Mouse (Mus musculus): Measurements from ENCODE around the gene Fn3krp. TPM values are rescaled to one million over a fixed set of nuclear protein-coding genes. Genes with fewer than 3 reads are reported as not detected.
A peak's percentile ranks its signal among the peaks of the same experiment; 100 is the strongest.

The Fn3krp gene
- polyA plus RNA-seq, 1 experiment from 2014 or later = 8.2 TPM

GRCm38 (mm10) chr11:121434156-121435155 lies 13.3 kb downstream of the Fn3krp start, which contains the start of gene Fn3k:
Gene Fn3k (plus strand): TSS chr11:121434913.
- ATAC-seq (ENCODE audit: insufficient read depth, low FRiP score, low TSS enrichment) = peak; percentile 80
- WGBS = 10% methylated on average over 30 of the region's 30 CpGs
- H3K27ac ChIP-seq (ENCODE audit: low read depth, low read length) = no peak within 1 kb of the TSS
- H3K4me3 ChIP-seq (ENCODE audit: low read depth, low read length) = peak within 1 kb of the TSS; percentile 31
- H3K9me3 ChIP-seq (ENCODE audit: control insufficient read depth, low read length) = no peaks in the 10 kb centered on the region
- H3K4me2 ChIP-seq (ENCODE audit: low read depth) = peak within 1 kb of the TSS; percentile 56
- H3K4me1 ChIP-seq (ENCODE audit: control insufficient read depth, insufficient read depth, low read length) = 0 out of 2 replicates have a peak, but pooled peaks cover 4% of the 10 kb centered on the region
- H3K36me3 ChIP-seq (ENCODE audit: control insufficient read depth, insufficient read depth, low read length) = no peaks in the 10 kb centered on the region
- DNase-seq (ENCODE audit: low spot score) = peak; percentile 76
- H3K9ac ChIP-seq (ENCODE audit: low read length) = peak within 1 kb of the TSS; percentile 18; the same call in 1 of the 2 replicates
- no peaks in the 10 kb centered on the region for H3K27me3 ChIP-seq (ENCODE audit: control insufficient read depth, insufficient read depth, low read length)

DNA sequence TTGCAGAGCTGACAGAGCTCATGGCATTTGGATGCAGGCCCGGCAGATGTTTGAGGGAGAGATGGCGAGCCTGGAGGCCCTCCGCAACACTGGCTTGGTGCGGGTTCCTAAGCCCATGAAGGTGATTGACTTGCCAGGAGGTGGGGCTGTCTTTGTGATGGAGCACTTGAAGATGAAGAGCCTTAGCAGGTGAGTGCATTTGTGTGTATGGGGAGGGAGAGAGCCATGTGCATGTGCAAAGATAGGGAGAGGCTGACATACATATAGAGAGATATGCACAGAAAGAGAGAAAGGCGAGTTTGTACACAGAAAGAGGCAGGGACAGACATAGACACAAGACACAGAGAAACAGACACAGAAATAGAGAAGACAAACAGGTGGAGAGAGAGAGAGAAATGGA lies 16.0 kb downstream of the Fn3krp start:
- H3K4me3 ChIP-seq (ENCODE audit: low read depth, low read length) = no peak overlapping the region
- DNase-seq (ENCODE audit: low spot score) = no peak
- H3K27ac ChIP-seq (ENCODE audit: low read depth, low read length) = no peak overlapping the region
- H3K9ac ChIP-seq (ENCODE audit: low read length) = no peak overlapping the region
- H3K4me1 ChIP-seq (ENCODE audit: control insufficient read depth, insufficient read depth, low read length) = 0 out of 2 replicates have a peak, but pooled peaks cover 4% of the 10 kb centered on the region
- 83% methylated on average over 5 of the region's 5 CpGs for WGBS
- no peaks in the 10 kb centered on the region for H3K9me3 ChIP-seq (ENCODE audit: control insufficient read depth, low read length)
- no peaks in the 10 kb centered on the region for H3K36me3 ChIP-seq (ENCODE audit: control insufficient read depth, insufficient read depth, low read length)
- no peak for ATAC-seq (ENCODE audit: insufficient read depth, low FRiP score, low TSS enrichment)
- no peaks in the 10 kb centered on the region for H3K27me3 ChIP-seq (ENCODE audit: control insufficient read depth, insufficient read depth, low read length)
- no peak overlapping the region for H3K4me2 ChIP-seq (ENCODE audit: low read depth)

DNA sequence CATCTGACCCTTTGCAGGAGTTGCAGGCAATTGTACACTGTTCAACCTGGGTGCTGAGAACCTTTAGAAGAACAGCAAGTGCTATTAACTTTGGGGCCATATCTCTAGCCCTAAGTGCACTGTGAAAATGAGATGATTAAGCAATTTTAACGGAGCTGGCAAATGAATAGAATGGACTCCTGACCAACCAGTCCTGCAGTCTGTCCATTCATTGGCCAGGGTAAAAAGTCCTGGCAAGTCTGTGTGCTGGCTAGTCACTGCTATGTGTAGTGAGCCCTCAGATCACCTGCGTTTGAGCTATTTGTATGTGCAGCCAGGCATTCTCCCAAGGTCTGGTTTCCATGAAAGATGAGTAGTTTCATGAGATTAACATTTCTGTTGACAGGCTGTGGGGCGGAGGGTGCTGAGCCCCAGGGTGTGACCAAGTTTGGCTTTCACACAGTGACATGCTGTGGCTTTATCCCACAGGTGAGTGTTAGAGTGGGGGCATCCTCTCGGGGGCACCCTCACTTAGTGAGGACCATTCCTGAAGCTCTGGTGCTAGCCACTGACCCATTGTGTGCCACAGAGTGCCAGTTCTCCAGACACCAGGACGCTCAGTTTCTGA lies 18.6 kb downstream of the Fn3krp start:
- 0 out of 2 replicates have a peak, but pooled peaks cover 3% of the 10 kb centered on the region for H3K4me1 ChIP-seq (ENCODE audit: control insufficient read depth, insufficient read depth, low read length)
- H3K27me3 ChIP-seq (ENCODE audit: control insufficient read depth, insufficient read depth, low read length) = no peaks in the 10 kb centered on the region
- H3K36me3 ChIP-seq (ENCODE audit: control insufficient read depth, insufficient read depth, low read length) = no peaks in the 10 kb centered on the region
- DNase-seq (ENCODE audit: low spot score) (no peak), ATAC-seq (ENCODE audit: insufficient read depth, low FRiP score, low TSS enrichment) (no peak)
- H3K9me3 ChIP-seq (ENCODE audit: control insufficient read depth, low read length) = no peaks in the 10 kb centered on the region
- no peak overlapping the region for H3K9ac ChIP-seq (ENCODE audit: low read length)
- no peak overlapping the region for H3K27ac ChIP-seq (ENCODE audit: low read depth, low read length)
- H3K4me3 ChIP-seq (ENCODE audit: low read depth, low read length) = no peak overlapping the region
- no peak overlapping the region for H3K4me2 ChIP-seq (ENCODE audit: low read depth)
- WGBS = 74% methylated on average over 5 of the region's 5 CpGs

DNA sequence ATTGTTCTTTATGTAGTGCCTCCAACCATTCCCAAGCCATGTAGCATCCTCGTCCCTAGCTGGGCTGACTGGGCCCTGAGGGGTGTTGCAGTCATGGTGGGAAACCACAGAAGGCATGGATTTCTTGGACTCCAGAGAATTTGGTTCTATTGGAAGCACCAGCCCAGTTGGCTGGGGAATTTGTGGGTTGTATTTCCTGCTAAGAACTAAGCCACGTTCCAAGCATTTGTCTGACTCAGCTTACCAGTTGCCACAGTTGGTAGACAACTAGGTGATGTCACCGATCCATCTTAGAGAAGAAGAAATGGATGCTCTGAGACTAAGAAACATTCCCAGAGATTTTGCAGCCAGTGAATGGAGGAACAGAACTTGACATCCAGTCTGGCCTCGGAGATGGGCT lies 20.5 kb downstream of the Fn3krp start:
- H3K27ac ChIP-seq (ENCODE audit: low read depth, low read length) = no peak overlapping the region
- DNase-seq (ENCODE audit: low spot score) = no peak
- no peaks in the 10 kb centered on the region for H3K36me3 ChIP-seq (ENCODE audit: control insufficient read depth, insufficient read depth, low read length)
- ATAC-seq (ENCODE audit: insufficient read depth, low FRiP score, low TSS enrichment) = no peak
- H3K9ac ChIP-seq (ENCODE audit: low read length) = no peak overlapping the region
- no peaks in the 10 kb centered on the region for H3K9me3 ChIP-seq (ENCODE audit: control insufficient read depth, low read length)
- no peak overlapping the region for H3K4me3 ChIP-seq (ENCODE audit: low read depth, low read length)
- H3K4me1 ChIP-seq (ENCODE audit: control insufficient read depth, insufficient read depth, low read length) = no peaks in the 10 kb centered on the region
- no peak overlapping the region for H3K4me2 ChIP-seq (ENCODE audit: low read depth)
- H3K27me3 ChIP-seq (ENCODE audit: control insufficient read depth, insufficient read depth, low read length) = no peaks in the 10 kb centered on the region
- 89% methylated on average over 4 of the region's 4 CpGs for WGBS

- H3K4me1 ChIP-seq (ENCODE audit: control insufficient read depth, insufficient read depth, low read length) = no peaks in the 10 kb centered on the region
- no peak overlapping the region for H3K4me3 ChIP-seq (ENCODE audit: low read depth, low read length)
- no peak overlapping the region for H3K4me2 ChIP-seq (ENCODE audit: low read depth)
- no peaks in the 10 kb centered on the region for H3K27me3 ChIP-seq (ENCODE audit: control insufficient read depth, insufficient read depth, low read length)
- H3K9me3 ChIP-seq (ENCODE audit: control insufficient read depth, low read length) = no peaks in the 10 kb centered on the region
- ATAC-seq (ENCODE audit: insufficient read depth, low FRiP score, low TSS enrichment) (no peak), DNase-seq (ENCODE audit: low spot score) (no peak)
- no peak overlapping the region for H3K27ac ChIP-seq (ENCODE audit: low read depth, low read length)
- 68% methylated on average over 2 of the region's 2 CpGs for WGBS
- H3K9ac ChIP-seq (ENCODE audit: low read length) = no peak overlapping the region
- no peaks in the 10 kb centered on the region for H3K36me3 ChIP-seq (ENCODE audit: control insufficient read depth, insufficient read depth, low read length)
Measured at GRCm38 (mm10) chr11:121442076-121442475, 20.9 kb downstream of the Fn3krp start.

DNA sequence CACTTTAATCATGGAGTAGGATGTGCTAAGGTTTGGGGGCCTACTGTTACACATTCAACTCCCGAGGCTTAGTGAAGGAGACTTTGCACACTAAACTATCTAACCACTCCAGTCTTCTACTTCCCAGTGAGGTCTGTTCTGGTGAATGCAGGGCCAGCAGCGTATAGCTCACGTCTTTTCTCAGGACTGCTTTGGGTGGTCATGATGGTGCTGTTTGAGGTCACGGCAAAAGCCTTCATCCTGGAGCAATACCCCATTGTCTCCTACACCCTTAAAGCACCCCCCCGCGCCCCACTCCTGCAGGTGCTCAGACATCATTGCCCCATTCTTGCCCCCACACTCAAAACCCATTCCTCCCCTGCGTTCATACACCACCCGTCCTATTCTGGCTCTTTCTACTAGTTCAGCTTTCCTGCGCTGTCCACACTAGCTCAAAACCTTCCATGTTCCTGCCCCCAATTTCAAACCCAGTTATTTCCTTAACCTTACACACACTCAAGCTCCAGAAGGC lies 30.1 kb downstream of the Fn3krp start:
- ATAC-seq (ENCODE audit: insufficient read depth, low FRiP score, low TSS enrichment) (peak; percentile 35), DNase-seq (ENCODE audit: low spot score) (no peak)
- no peak overlapping the region for H3K27ac ChIP-seq (ENCODE audit: low read depth, low read length)
- peak overlapping the region; percentile 35 for H3K9ac ChIP-seq (ENCODE audit: low read length)
- peak overlapping the region; percentile 75 for H3K4me2 ChIP-seq (ENCODE audit: low read depth)
- H3K4me3 ChIP-seq (ENCODE audit: low read depth, low read length) = peak overlapping the region; percentile 69
- H3K27me3 ChIP-seq (ENCODE audit: control insufficient read depth, insufficient read depth, low read length) = no peaks in the 10 kb centered on the region
- H3K9me3 ChIP-seq (ENCODE audit: control insufficient read depth, low read length) = no peaks in the 10 kb centered on the region
- 19% methylated on average over 9 of the region's 9 CpGs for WGBS
- H3K4me1 ChIP-seq (ENCODE audit: control insufficient read depth, insufficient read depth, low read length) = peaks cover 10% of the 10 kb centered on the region
- no peaks in the 10 kb centered on the region for H3K36me3 ChIP-seq (ENCODE audit: control insufficient read depth, insufficient read depth, low read length)

DNA sequence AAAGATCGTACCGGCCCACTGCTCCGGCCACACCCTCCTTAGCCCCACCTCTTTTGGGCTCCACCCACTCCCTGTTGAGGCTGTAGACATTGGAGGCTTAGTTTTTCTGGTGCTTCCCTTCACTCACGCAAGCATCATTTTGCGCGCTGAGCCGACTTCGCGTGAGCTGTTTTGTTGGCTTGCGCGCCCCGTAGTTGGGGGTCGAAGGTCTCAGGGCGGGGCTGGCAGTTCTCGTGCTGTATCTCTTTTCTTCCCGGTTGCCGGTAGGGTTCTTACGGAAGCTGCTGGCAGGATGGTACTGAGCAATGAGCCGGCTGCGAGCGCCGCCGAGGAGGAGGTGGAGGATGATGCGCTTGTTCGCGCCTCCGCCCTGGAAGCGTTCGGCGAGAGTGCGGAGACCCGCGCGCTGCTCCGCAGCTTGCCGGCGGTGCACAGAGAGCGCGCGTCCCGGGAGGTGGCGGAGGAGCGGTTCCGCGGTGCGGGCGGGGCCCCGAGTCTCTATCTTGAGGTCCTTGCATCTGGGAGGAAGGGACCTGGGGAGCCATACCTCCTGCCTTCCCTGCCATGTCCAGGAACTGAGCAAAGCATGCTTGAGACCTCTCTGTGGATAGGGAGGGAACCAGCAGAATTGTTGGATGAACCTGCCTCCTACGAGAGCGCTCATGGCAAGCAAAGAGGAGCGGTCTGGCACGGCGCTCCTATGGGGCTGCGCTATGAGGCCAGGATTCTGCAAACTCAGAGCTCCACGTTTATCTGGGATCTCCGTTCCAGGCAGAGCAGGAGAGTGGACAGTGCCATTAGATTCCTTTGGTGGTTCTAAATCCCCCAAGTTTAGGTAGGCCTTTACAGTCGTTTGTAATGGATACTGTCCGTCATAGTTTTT lies 30.8 kb downstream of the Fn3krp start, which contains the start of gene Tbcd:
TSS of gene Tbcd (plus strand) at position 197 of the 883 bp plus-strand sequence.
- no peaks in the 10 kb centered on the region for H3K27me3 ChIP-seq (ENCODE audit: control insufficient read depth, insufficient read depth, low read length)
- peak within 1 kb of the TSS; percentile 69 for H3K4me3 ChIP-seq (ENCODE audit: low read depth, low read length)
- H3K4me1 ChIP-seq (ENCODE audit: control insufficient read depth, insufficient read depth, low read length) = peaks cover 10% of the 10 kb centered on the region
- under 1% methylated on average over 58 of the region's 58 CpGs for WGBS
- peak; percentile 92 for ATAC-seq (ENCODE audit: insufficient read depth, low FRiP score, low TSS enrichment)
- H3K4me2 ChIP-seq (ENCODE audit: low read depth) = peak within 1 kb of the TSS; percentile 75
- H3K9ac ChIP-seq (ENCODE audit: low read length) = peak within 1 kb of the TSS; percentile 59
- H3K27ac ChIP-seq (ENCODE audit: low read depth, low read length) = peak within 1 kb of the TSS; percentile 51
- peak; percentile 95 for DNase-seq (ENCODE audit: low spot score)
- no peaks in the 10 kb centered on the region for H3K36me3 ChIP-seq (ENCODE audit: control insufficient read depth, insufficient read depth, low read length)
- no peaks in the 10 kb centered on the region for H3K9me3 ChIP-seq (ENCODE audit: control insufficient read depth, low read length)

GRCm38 (mm10) chr11:121457874-121458273 lies 36.7 kb downstream of the Fn3krp start:
- Histone ChIP-seq H3K4me1 (ENCODE audit: control insufficient read depth, insufficient read depth, low read length) (peaks cover 4% of the 10 kb centered on the region), H3K4me3 (ENCODE audit: low read depth, low read length) (no peak overlapping the region), H3K4me2 (ENCODE audit: low read depth) (no peak overlapping the region), H3K9ac (ENCODE audit: low read length) (no peak overlapping the region), H3K27me3 (ENCODE audit: control insufficient read depth, insufficient read depth, low read length) (no peaks in the 10 kb centered on the region), H3K27ac (ENCODE audit: low read depth, low read length) (no peak overlapping the region), H3K36me3 (ENCODE audit: control insufficient read depth, insufficient read depth, low read length) (peaks cover 4% of the 10 kb centered on the region), H3K9me3 (ENCODE audit: control insufficient read depth, low read length) (no peaks in the 10 kb centered on the region)
- no peak for DNase-seq (ENCODE audit: low spot score)
- ATAC-seq (ENCODE audit: insufficient read depth, low FRiP score, low TSS enrichment) = no peak
- 86% methylated on average over 3 of the region's 3 CpGs for WGBS

All from neural tube, embryonic 11.5 days (tissue).